Mouse (Mus musculus): ENCODE data around the gene Clec2l.
"Not testable (repeated sequence)": the region's sequence is repeated elsewhere in the genome, so short reads cannot be mapped to it uniquely, and the experiment has no call there.

Gene Clec2l

GRCm38 (mm10) chr6:38662714-38663615, at the start of gene Clec2l:
Clec2l (plus strand) TSS chr6:38663069.
- peak; percentile 79 for DNase-seq

- no peak for DNase-seq
Observed at GRCm38 (mm10) chr6:38622406-38622805, 40.5 kb upstream of the Clec2l start.

GRCm38 (mm10) chr6:38623457-38623856, 39.4 kb upstream of the Clec2l start:
- DNase-seq = no peak

- no peak for DNase-seq
Observed at GRCm38 (mm10) chr6:38624439-38624838, 38.4 kb upstream of the Clec2l start.

GRCm38 (mm10) chr6:38626086-38626485, 36.8 kb upstream of the Clec2l start:
- DNase-seq = no peak

GRCm38 (mm10) chr6:38627081-38627480, 35.8 kb upstream of the Clec2l start:
- no peak for DNase-seq

- no peak for DNase-seq
Observed at GRCm38 (mm10) chr6:38627486-38627885, 35.4 kb upstream of the Clec2l start.

- no peak for DNase-seq
Observed at GRCm38 (mm10) chr6:38629556-38629955, 33.3 kb upstream of the Clec2l start.

GRCm38 (mm10) chr6:38632826-38633225, 30.0 kb upstream of the Clec2l start:
- DNase-seq = no peak

GRCm38 (mm10) chr6:38634461-38634860, 28.4 kb upstream of the Clec2l start:
- DNase-seq = no peak

- peak; percentile 71 for DNase-seq
Observed at GRCm38 (mm10) chr6:38635941-38636851, 26.7 kb upstream of the Clec2l start.

GRCm38 (mm10) chr6:38636852-38637618, 25.8 kb upstream of the Clec2l start, which contains the start of gene Klrg2:
Klrg2 (minus strand) TSS chr6:38637242.
- peak; percentile 72 for DNase-seq

- no peak for DNase-seq
Observed at GRCm38 (mm10) chr6:38640401-38640800, 22.5 kb upstream of the Clec2l start.

- DNase-seq = no peak
Observed at GRCm38 (mm10) chr6:38641228-38641627, 21.6 kb upstream of the Clec2l start.

GRCm38 (mm10) chr6:38641645-38642044, 21.2 kb upstream of the Clec2l start:
- DNase-seq = no peak

- no peak for DNase-seq
Observed at GRCm38 (mm10) chr6:38642593-38642992, 20.3 kb upstream of the Clec2l start.

- no peak for DNase-seq
Observed at GRCm38 (mm10) chr6:38643039-38643438, 19.8 kb upstream of the Clec2l start.

- peak; percentile 53 for DNase-seq
Observed at GRCm38 (mm10) chr6:38649545-38649944, 13.3 kb upstream of the Clec2l start.

- peak; percentile 83 for DNase-seq
Observed at GRCm38 (mm10) chr6:38650263-38650937, 12.5 kb upstream of the Clec2l start.

GRCm38 (mm10) chr6:38661626-38662025, 1.2 kb upstream of the Clec2l start:
- peak; percentile 40 for DNase-seq

GRCm38 (mm10) chr6:38669580-38669979, 6.7 kb downstream of the Clec2l start:
- DNase-seq = no peak

GRCm38 (mm10) chr6:38670488-38670887, 7.6 kb downstream of the Clec2l start:
- DNase-seq = not testable (repeated sequence)
